Mouse (Mus musculus) liver, embryonic 14.5 days (tissue): Measurements from ENCODE around the gene Ltbr. TPM values are rescaled to one million over a fixed set of nuclear protein-coding genes. Genes with fewer than 3 reads are reported as not detected.

Source experiments
- ATAC-seq: fragments of 200-750 bp; cut with Nextera tagmentation; 2 replicates; pipeline ENCODE4 v1.8.0; 2017; ENCODE audit warnings: moderate number of reproducible peaks, mild to moderate bottlenecking, moderate library complexity; ENCODE audit not compliant: insufficient read depth
- DNase-seq, 3 experiments: peaks; one replicate each; pipeline ENCODE4 v3.0.0-alpha.2; 2012 to 2013; ENCODE audit warnings: low read depth in 3 of 3, low spot score in 3 of 3
- H3K27ac ChIP-seq: fragments of 300-500 bp; sonication (generic); 2 replicates; pipeline ENCODE4 v1.5.1; 2014; ENCODE audit warnings: moderate library complexity, mild to moderate bottlenecking, control low read depth, inconsistent platforms
- H3K27me3 ChIP-seq: fragments of 300-500 bp; sonication (generic); 2 replicates; pipeline ENCODE4 v1.6.1; 2014; ENCODE audit warnings: mild to moderate bottlenecking, low read length, moderate library complexity; ENCODE audit not compliant: control insufficient read depth, insufficient read depth
- H3K36me3 ChIP-seq: fragments of 300-500 bp; sonication (generic); replicated peaks from 2 replicates; pipeline ENCODE4 v1.6.1; 2014; ENCODE audit warnings: low read depth; ENCODE audit not compliant: control insufficient read depth, insufficient read depth
- H3K4me1 ChIP-seq, 2 experiments: fragments of 200-500 bp in 1 of 2; fragments of 300-500 bp in 1 of 2; sonication (generic) in 1 of 2; replicated peaks; 2 replicates each; pipeline ENCODE4 v1.6.1; 2012 to 2014; ENCODE audit warnings: antibody characterized with exemption in 1 of 2, inconsistent platforms in 1 of 2, low read length in 1 of 2; ENCODE audit not compliant: control insufficient read depth in 2 of 2, insufficient read depth in 2 of 2
- H3K4me2 ChIP-seq: fragments of 300-500 bp; sonication (generic); 2 replicates; pipeline ENCODE4 v1.6.1; 2014; ENCODE audit warnings: low read depth, mild to moderate bottlenecking, control low read depth, moderate library complexity
- H3K4me3 ChIP-seq, 2 experiments: fragments of 200-500 bp in 1 of 2; fragments of 300-500 bp in 1 of 2; sonication (generic) in 1 of 2; 2 replicates each; pipeline ENCODE4 v1.5.1; 2012 to 2014; ENCODE audit warnings: low read depth in 2 of 2, low read length in 2 of 2, mild to moderate bottlenecking in 2 of 2, control low read depth in 1 of 2, inconsistent platforms in 1 of 2, moderate library complexity in 1 of 2; ENCODE audit not compliant: insufficient read depth in 1 of 2
- H3K9ac ChIP-seq: fragments of 300-500 bp; sonication (generic); replicated peaks from 2 replicates; pipeline ENCODE4 v1.6.1; 2014; ENCODE audit warnings: mild to moderate bottlenecking, control low read depth, moderate library complexity
- H3K9me3 ChIP-seq: fragments of 300-500 bp; sonication (generic); 2 replicates; pipeline ENCODE4 v1.6.1; 2016; ENCODE audit warnings: low read length, mixed read lengths; ENCODE audit not compliant: control insufficient read depth
- CTCF ChIP-seq: IDR thresholded peaks from 2 replicates; pipeline ENCODE4 v1.5.1; 2016; ENCODE audit warnings: antibody characterized with exemption, low read depth, control low read depth
- EP300 ChIP-seq: IDR thresholded peaks from 2 replicates; pipeline ENCODE4 v1.6.1; 2016; ENCODE audit warnings: antibody characterized with exemption, low read depth
- WGBS: fragments of 180-500 bp; shearing (Covaris S2); extraction: QIAGEN DNeasy Blood & Tissue Kit; methylation state at CpG from one replicate; pipeline ENCODE4 v1.1.7; 2014; ENCODE audit not compliant: insufficient replicate concordance; 5-methylcytosine and 5-hydroxymethylcytosine counted together
- polyA plus RNA-seq, 2 experiments: library from polyadenylated mRNA; depleted of rRNA in 1 of 2; stranded (reverse) in 1 of 2; unstranded in 1 of 2; fragments of >200 nt; fragmentation: Nextera tagmentation in 1 of 2; extraction: Ambion mirVana in 1 of 2; gene quantifications; 2 replicates each; pipeline versions ENCODE4 v1.2.1 to v1.2.3; 2012 to 2014

The Ltbr gene
- polyA plus RNA-seq, 2 experiments = 12.3 to 15.2 TPM

DNA sequence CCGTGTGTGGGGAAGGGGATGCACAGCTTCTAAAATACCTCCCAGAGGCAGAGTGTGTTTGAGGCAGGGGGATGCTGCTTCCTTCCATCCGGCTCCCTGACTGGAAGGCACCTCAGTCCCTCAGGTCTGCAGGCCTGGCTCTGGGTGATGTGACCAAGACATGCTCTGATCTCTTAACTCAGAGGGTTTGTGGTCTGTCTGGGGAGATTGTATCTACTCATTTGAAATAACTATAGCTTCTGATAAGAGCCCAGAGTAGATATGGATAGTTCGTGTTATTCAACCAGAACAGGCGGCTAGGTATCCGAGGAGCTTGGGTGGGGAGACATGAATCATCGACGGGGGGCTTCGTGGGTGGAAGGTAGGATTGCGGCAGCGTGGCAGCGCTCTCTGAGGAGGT is 39.5 kb upstream of the Ltbr start:
- 20% methylated on average over 11 of the region's 11 CpGs for WGBS
- TF ChIP-seq CTCF (no peak), EP300 (no peak)
- Histone ChIP-seq H3K27ac (no peak overlapping the region), H3K4me1 (peaks cover 0 to 42% of the 10 kb centered on the region in 2 experiments; a peak in 3 of 4 replicates), H3K4me2 (peak overlapping the region; percentile 22), H3K9ac (no peak overlapping the region), H3K27me3 (no peaks in the 10 kb centered on the region), H3K4me3 (no peak overlapping the region), H3K36me3 (no peaks in the 10 kb centered on the region), H3K9me3 (no peaks in the 10 kb centered on the region)
- no peak for ATAC-seq
- no peak for DNase-seq

DNA sequence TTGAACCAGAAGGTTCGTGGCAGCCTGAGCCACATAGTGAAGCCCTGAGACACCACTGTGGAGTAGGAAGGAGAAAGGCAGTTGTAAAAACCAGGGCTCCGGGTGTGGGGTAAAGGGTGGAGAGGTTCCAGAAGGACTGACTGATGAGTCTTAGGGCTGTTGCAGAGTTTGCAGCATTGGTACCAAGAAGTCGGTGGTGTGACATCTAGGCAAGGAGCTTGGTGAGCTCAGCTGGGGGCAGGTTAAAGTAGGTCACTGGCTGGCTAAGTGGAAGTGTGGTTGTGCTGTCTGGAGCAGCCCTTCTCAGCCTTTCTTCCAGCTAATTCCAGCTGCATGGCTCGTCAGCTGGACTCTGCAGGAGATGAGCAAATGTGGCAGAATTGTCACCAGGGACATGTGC is 39.1 kb upstream of the Ltbr start:
- WGBS = 25% methylated on average over 4 of the region's 4 CpGs
- H3K4me3 ChIP-seq = no peak overlapping the region
- peaks cover 0 to 42% of the 10 kb centered on the region in 2 experiments; a peak in 3 of 4 replicates for H3K4me1 ChIP-seq
- ATAC-seq (no peak), DNase-seq (no peak)
- H3K36me3 ChIP-seq = no peaks in the 10 kb centered on the region
- H3K27me3 ChIP-seq = no peaks in the 10 kb centered on the region
- TF ChIP-seq CTCF = no peak
- no peak for TF ChIP-seq EP300
- H3K9ac ChIP-seq = no peak overlapping the region
- H3K27ac ChIP-seq = no peak overlapping the region
- no peaks in the 10 kb centered on the region for H3K9me3 ChIP-seq
- H3K4me2 ChIP-seq = no peak overlapping the region; the same call in 1 of the 2 replicates

DNA sequence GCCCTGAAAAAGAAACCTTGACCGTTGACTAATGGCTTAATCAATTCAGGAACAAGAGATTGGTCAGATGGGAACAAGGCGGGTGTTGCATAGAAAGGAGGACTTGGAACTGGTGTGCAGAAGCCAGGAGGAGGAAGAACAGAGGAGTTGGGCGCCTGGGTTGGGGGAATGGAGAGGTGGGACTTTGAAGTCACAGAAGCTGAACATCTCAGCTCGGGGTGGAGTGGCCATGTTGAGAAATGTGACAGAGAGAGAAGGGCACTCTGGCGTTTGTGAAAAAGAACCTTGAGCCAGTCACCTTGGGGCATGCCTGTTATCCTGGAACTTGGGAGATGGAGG is 38.3 kb upstream of the Ltbr start:
- no peak for ATAC-seq
- Histone ChIP-seq H3K4me3 (no peak overlapping the region), H3K27ac (no peak overlapping the region), H3K36me3 (no peaks in the 10 kb centered on the region), H3K9ac (no peak overlapping the region), H3K9me3 (no peaks in the 10 kb centered on the region), H3K4me1 (peaks cover 0 to 42% of the 10 kb centered on the region in 2 experiments; a peak in 3 of 4 replicates), H3K4me2 (peak overlapping the region; percentile 11), H3K27me3 (no peaks in the 10 kb centered on the region)
- DNase-seq = no peak
- TF ChIP-seq CTCF (no peak), EP300 (no peak)
- 34% methylated on average over 5 of the region's 5 CpGs for WGBS

GRCm38 (mm10) chr6:125351368-125352045 is 37.8 kb upstream of the Ltbr start:
- 26% methylated on average over 8 of the region's 8 CpGs for WGBS
- Histone ChIP-seq H3K9me3 (no peaks in the 10 kb centered on the region), H3K27me3 (no peaks in the 10 kb centered on the region), H3K4me1 (peaks cover 0 to 42% of the 10 kb centered on the region in 2 experiments; a peak in 3 of 4 replicates), H3K27ac (no peak overlapping the region), H3K4me3 (peak overlapping the region in 1 of 2 experiments; percentile 61; a peak in 1 of 4 replicates), H3K9ac (no peak overlapping the region), H3K4me2 (peak overlapping the region; percentile 61), H3K36me3 (no peaks in the 10 kb centered on the region)
- DNase-seq = no peak
- TF ChIP-seq CTCF (no peak), EP300 (no peak)
- no peak for ATAC-seq

DNA sequence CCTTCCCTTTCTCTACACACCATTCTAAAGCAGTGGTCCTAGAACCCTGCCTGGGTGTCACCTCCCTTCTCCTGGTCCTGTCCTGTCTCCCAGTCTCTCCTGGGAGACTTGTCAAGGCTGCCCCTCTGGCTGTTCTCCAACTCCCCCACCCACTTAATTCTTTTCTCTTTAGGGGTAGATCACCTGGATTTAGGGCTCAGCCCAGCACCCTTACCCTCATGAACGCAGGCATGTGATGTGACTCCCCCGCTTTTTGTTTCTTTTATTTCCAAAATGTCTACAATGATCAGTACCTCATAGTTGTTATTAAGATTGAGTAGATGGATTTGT is 37.3 kb upstream of the Ltbr start:
- Histone ChIP-seq H3K9ac (no peak overlapping the region), H3K36me3 (no peaks in the 10 kb centered on the region), H3K27me3 (no peaks in the 10 kb centered on the region), H3K9me3 (no peaks in the 10 kb centered on the region), H3K27ac (no peak overlapping the region), H3K4me2 (peak overlapping the region; percentile 61), H3K4me3 (peak overlapping the region; percentile 28 to 61; a peak in 3 of 4 replicates), H3K4me1 (peaks cover 0 to 42% of the 10 kb centered on the region in 2 experiments; a peak in 3 of 4 replicates)
- ATAC-seq (no peak), DNase-seq (no peak)
- WGBS = 48% methylated on average over 2 of the region's 2 CpGs
- TF ChIP-seq EP300 (no peak), CTCF (no peak)
